Mouse (Mus musculus): ENCODE measurements around the gene Prr5l. TPM values are rescaled to one million over a fixed set of nuclear protein-coding genes. Genes with fewer than 3 reads are reported as not detected.

Prr5l gene
- polyA plus RNA-seq, 1 experiment from 2014 or later = 5.5 TPM

DNA sequence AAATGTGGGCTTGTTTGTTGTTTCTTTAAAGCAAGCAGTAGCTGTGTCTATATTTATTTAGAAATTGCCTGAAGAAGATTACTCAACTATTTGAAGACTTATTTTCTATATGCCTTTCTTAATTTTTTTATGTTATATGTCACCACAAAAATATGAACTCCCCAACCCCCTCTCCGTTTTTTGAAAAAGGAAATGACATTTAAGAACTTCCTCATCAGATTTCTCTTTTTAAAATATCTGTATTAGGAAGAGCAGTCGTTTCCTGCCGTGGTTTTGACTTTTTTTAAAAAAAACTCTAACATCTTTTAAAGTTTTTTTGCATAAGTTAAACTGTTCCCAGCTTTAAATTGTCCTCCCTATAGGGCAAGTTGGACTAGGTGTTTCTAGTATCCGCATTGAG, 183.5 kb downstream of the Prr5l start:
- WGBS (ENCODE audit: insufficient replicate concordance) = 54% methylated on average over 4 of the region's 4 CpGs
- Histone ChIP-seq H3K27ac (no peak overlapping the region), H3K36me3 (peaks cover 42% of the 10 kb centered on the region), H3K27me3 (replicated peaks) (no peaks in the 10 kb centered on the region), H3K4me1 (no peaks in the 10 kb centered on the region; the same call in 1 of the 2 replicates), H3K9me3 (replicated peaks) (no peaks in the 10 kb centered on the region), H3K9ac (no peak overlapping the region), H3K4me2 (no peak overlapping the region), H3K4me3 (no peak overlapping the region)
- ATAC-seq = no peak

GRCm38 (mm10) chr2:101695584-101695983, 187.2 kb downstream of the Prr5l start:
- Histone ChIP-seq H3K4me2 (no peak overlapping the region), H3K27ac (no peak overlapping the region), H3K9me3 (replicated peaks) (no peaks in the 10 kb centered on the region), H3K9ac (no peak overlapping the region), H3K4me1 (no peaks in the 10 kb centered on the region; the same call in 1 of the 2 replicates), H3K4me3 (no peak overlapping the region), H3K27me3 (replicated peaks) (no peaks in the 10 kb centered on the region), H3K36me3 (peaks cover 69% of the 10 kb centered on the region)
- ATAC-seq = peak; percentile 73
- 81% methylated on average over 7 of the region's 7 CpGs for WGBS (ENCODE audit: insufficient replicate concordance)

DNA sequence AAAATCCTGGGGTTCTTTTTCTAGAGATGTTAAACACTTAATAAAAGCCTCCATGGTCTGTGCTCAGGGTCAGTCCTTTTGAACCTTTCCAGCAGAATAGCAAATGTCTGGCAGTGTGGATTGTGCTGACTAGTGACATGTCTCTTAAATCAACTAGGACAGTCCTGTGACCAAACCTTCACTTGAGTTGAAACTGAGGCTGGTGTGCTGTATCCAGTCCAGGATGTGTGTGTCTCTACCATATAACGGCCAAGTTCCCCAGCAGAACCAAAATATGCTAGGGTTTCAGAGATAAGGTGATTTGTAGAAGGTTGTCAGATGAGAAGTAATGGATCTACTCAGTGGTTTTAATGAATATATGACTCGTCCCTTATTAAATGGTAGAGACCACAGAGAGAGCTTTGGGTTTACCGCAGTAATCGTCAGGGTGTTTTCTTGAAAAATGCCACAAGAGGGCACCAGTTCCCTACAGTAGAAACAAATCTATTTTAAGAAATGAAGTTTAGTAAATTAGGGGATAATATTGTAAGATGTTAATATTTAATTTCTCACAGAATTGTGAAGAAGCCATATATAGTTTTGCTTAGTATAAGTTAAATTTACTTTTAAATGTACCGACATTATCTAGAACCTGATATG, 189.1 kb downstream of the Prr5l start:
- Histone ChIP-seq H3K36me3 (peaks cover 81% of the 10 kb centered on the region), H3K9me3 (replicated peaks) (no peaks in the 10 kb centered on the region), H3K27ac (no peak overlapping the region), H3K9ac (no peak overlapping the region), H3K4me1 (no peaks in the 10 kb centered on the region), H3K4me2 (no peak overlapping the region), H3K27me3 (replicated peaks) (no peaks in the 10 kb centered on the region), H3K4me3 (no peak overlapping the region)
- no peak for ATAC-seq
- WGBS (ENCODE audit: insufficient replicate concordance) = 65% methylated on average over 5 of the region's 5 CpGs

DNA sequence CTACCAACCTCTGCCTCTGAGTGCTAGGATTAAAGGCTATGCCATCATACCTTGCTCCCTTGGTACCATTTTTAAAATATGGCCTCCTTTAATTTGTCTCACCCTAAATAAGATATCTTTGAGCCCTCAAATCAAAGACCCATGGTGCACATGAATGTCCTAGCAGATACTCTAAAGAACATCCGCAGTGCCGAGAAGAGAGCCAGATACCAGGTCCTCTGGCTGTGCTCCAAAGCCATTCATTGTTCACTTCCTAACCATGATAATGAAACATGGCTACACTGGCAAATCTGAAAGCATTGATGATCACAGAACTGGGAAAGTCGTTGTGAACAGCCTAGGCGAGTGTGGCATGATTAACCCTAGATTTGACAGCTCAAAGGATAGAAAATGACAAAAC, 189.8 kb downstream of the Prr5l start:
- peaks cover 78% of the 10 kb centered on the region for H3K36me3 ChIP-seq

DNA sequence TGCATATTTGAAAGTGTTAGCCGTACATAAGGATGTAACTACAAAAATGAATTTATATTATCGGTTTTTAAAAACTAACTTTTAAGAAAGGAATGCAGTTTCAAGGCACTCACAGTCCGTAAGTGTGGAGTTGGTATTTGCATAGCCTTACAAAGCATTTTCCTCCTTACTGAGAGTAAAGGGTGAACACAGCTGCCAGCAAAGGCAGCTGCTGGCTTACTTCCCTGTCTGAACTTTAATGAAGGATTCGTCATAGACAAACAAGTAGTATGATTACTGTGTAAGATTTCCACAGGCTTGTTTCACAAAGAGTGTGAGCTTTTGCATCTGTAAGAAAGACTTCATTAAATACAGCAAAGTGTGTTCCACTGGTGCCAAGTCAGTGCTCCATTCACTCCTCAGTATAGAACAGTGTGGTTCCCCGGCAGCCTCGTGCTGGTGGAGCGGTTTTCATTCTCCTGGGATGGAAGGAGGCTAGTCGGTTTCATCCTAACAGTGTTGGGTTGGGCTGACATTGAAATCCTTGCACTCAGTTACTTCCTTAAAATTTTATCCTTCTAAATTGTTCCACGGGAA, 192.5 kb downstream of the Prr5l start:
- Histone ChIP-seq H3K9me3 (replicated peaks) (no peaks in the 10 kb centered on the region), H3K4me3 (no peak overlapping the region), H3K9ac (no peak overlapping the region), H3K36me3 (peaks cover 74% of the 10 kb centered on the region), H3K27ac (no peak overlapping the region), H3K4me2 (no peak overlapping the region), H3K27me3 (replicated peaks) (no peaks in the 10 kb centered on the region), H3K4me1 (no peaks in the 10 kb centered on the region)
- 86% methylated on average over 9 of the region's 9 CpGs for WGBS (ENCODE audit: insufficient replicate concordance)
- ATAC-seq = no peak

More for the DNA sequence above, 189.8 kb downstream of the Prr5l start:
- Histone ChIP-seq H3K4me3 (no peak overlapping the region), H3K27ac (no peak overlapping the region), H3K4me2 (no peak overlapping the region), H3K4me1 (no peaks in the 10 kb centered on the region), H3K9me3 (replicated peaks) (no peaks in the 10 kb centered on the region), H3K27me3 (replicated peaks) (no peaks in the 10 kb centered on the region), H3K9ac (no peak overlapping the region)
- no peak for ATAC-seq
- 76% methylated on average over 4 of the region's 4 CpGs for WGBS (ENCODE audit: insufficient replicate concordance)

- Histone ChIP-seq H3K4me1 (no peaks in the 10 kb centered on the region), H3K4me3 (no peak overlapping the region), H3K4me2 (no peak overlapping the region), H3K9me3 (replicated peaks) (no peaks in the 10 kb centered on the region), H3K27me3 (replicated peaks) (no peaks in the 10 kb centered on the region), H3K27ac (no peak overlapping the region), H3K36me3 (peaks cover 72% of the 10 kb centered on the region), H3K9ac (no peak overlapping the region)
- 87% methylated on average over 5 of the region's 5 CpGs for WGBS (ENCODE audit: insufficient replicate concordance)
- ATAC-seq = no peak
These were observed 194.8 kb downstream of the Prr5l start for GRCm38 (mm10) chr2:101688011-101688410.

GRCm38 (mm10) chr2:101684421-101684820, 198.4 kb downstream of the Prr5l start:
- H3K9me3 ChIP-seq (replicated peaks) = no peaks in the 10 kb centered on the region
- no peak overlapping the region for H3K4me3 ChIP-seq
- no peaks in the 10 kb centered on the region for H3K27me3 ChIP-seq (replicated peaks)
- peaks cover 9% of the 10 kb centered on the region for H3K4me1 ChIP-seq
- no peak overlapping the region for H3K9ac ChIP-seq
- WGBS (ENCODE audit: insufficient replicate concordance) = 87% methylated on average over 12 of the region's 12 CpGs
- no peak for ATAC-seq
- no peak overlapping the region for H3K27ac ChIP-seq
- no peak overlapping the region for H3K4me2 ChIP-seq
- peaks cover 43% of the 10 kb centered on the region for H3K36me3 ChIP-seq

GRCm38 (mm10) chr2:101679164-101679784, 203.6 kb downstream of the Prr5l start:
- peak overlapping the region; percentile 48; the same call in 1 of the 2 replicates for H3K27ac ChIP-seq
- peaks cover 5% of the 10 kb centered on the region for H3K36me3 ChIP-seq
- peaks cover 11% of the 10 kb centered on the region for H3K27me3 ChIP-seq (replicated peaks)
- H3K4me3 ChIP-seq = peak overlapping the region; percentile 94
- 7% methylated on average over 15 of the region's 15 CpGs for WGBS (ENCODE audit: insufficient replicate concordance)
- ATAC-seq = peak; percentile 44
- H3K4me2 ChIP-seq = peak overlapping the region; percentile 84
- peaks cover 13% of the 10 kb centered on the region for H3K4me1 ChIP-seq
- no peaks in the 10 kb centered on the region for H3K9me3 ChIP-seq (replicated peaks)
- peak overlapping the region; percentile 91 for H3K9ac ChIP-seq

- under 1% methylated on average over 67 of the region's 68 CpGs for WGBS (ENCODE audit: insufficient replicate concordance)
These were observed 204.4 kb downstream of the Prr5l start, which contains the start of gene Traf6 for GRCm38 (mm10) chr2:101678236-101679021. TSS of gene Traf6 (plus strand) at chr2:101678429.

GRCm38 (mm10) chr2:101673547-101673946, 209.3 kb downstream of the Prr5l start:
- no peak overlapping the region for H3K4me3 ChIP-seq
- H3K27me3 ChIP-seq (replicated peaks) = peaks cover 17% of the 10 kb centered on the region
- ATAC-seq = no peak
- no peak overlapping the region for H3K4me2 ChIP-seq
- H3K36me3 ChIP-seq = no peaks in the 10 kb centered on the region
- WGBS (ENCODE audit: insufficient replicate concordance) = 48% methylated on average over 3 of the region's 3 CpGs
- H3K4me1 ChIP-seq = no peaks in the 10 kb centered on the region
- no peaks in the 10 kb centered on the region for H3K9me3 ChIP-seq (replicated peaks)
- H3K9ac ChIP-seq = no peak overlapping the region
- H3K27ac ChIP-seq = no peak overlapping the region

More at GRCm38 (mm10) chr2:101678236-101679021, 204.4 kb downstream of the Prr5l start, which contains the start of gene Traf6:
- peaks cover 13% of the 10 kb centered on the region for H3K27me3 ChIP-seq (replicated peaks)
- H3K36me3 ChIP-seq = peaks cover 3% of the 10 kb centered on the region; the same call in 1 of the 2 replicates
- peak; percentile 94 for ATAC-seq
- H3K27ac ChIP-seq = peak within 1 kb of the TSS; percentile 48; the same call in 1 of the 2 replicates
- H3K9ac ChIP-seq = peak within 1 kb of the TSS; percentile 91
- peaks cover 13% of the 10 kb centered on the region for H3K4me1 ChIP-seq
- no peaks in the 10 kb centered on the region for H3K9me3 ChIP-seq (replicated peaks)
- H3K4me2 ChIP-seq = peak within 1 kb of the TSS; percentile 84
- peak within 1 kb of the TSS; percentile 94 for H3K4me3 ChIP-seq

GRCm38 (mm10) chr2:101668751-101669150, 214.1 kb downstream of the Prr5l start:
- H3K9ac ChIP-seq = no peak overlapping the region
- H3K27me3 ChIP-seq (replicated peaks) = peaks cover 6% of the 10 kb centered on the region; the same call in 1 of the 2 replicates
- H3K4me2 ChIP-seq = no peak overlapping the region
- H3K36me3 ChIP-seq = no peaks in the 10 kb centered on the region
- no peak for ATAC-seq
- no peak overlapping the region for H3K27ac ChIP-seq
- H3K4me3 ChIP-seq = no peak overlapping the region
- WGBS (ENCODE audit: insufficient replicate concordance) = 58% methylated on average over 3 of the region's 3 CpGs
- H3K9me3 ChIP-seq (replicated peaks) = no peaks in the 10 kb centered on the region
- H3K4me1 ChIP-seq = no peaks in the 10 kb centered on the region
